Mouse (Mus musculus): ENCODE data around the gene Adm. TPM values are rescaled to one million over a fixed set of nuclear protein-coding genes. Genes with fewer than 3 reads are reported as not detected.

Adm gene
- polyA plus RNA-seq, 1 experiment from 2014 or later: not detected

DNA sequence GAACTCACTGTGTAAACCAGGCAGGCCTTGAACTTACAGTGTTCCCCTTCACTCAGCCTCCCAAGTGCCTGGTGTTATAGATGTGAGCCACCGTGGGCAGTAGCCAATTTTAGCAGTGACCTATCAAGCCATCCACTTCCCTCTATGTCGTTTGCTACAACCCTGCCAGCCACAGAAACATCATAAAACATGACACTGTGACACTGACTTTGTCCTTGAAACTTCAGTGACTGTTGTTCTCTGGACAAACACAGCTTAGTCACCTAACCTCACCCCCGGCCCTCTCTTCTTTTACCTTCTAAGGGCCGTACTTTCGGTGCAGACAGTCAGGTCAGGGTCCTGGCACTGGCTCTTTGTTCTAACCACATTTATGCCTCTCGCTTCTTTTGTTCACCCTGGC lies 28.5 kb downstream of the Adm start:
- ChIA-PET CTCF (interaction anchor here (1.1 to 3.6 kb wide), 2 partner anchors 15 to 71 kb away, joined by 3 to 12 read pairs; no protein-coding TSS in a partner anchor), POLR2A (interaction anchor here (1.6 kb wide), 1 partner anchor 42 kb away, joined by 3 read pairs; no protein-coding TSS in a partner anchor)
- ATAC-seq: no peak
- no peak for TF ChIP-seq CTCF (IDR thresholded peaks at IDR 0.05)
- no peaks in the 10 kb centered on the region for H3K27me3 ChIP-seq
- DNase-seq (ENCODE audit: low read depth, low spot score): no peak
- in situ Hi-C loops (cut with MboI; ENCODE audit: low pct_unique_long_range_greater_than_20kb): no loop called here

GRCm38 (mm10) chr7:110658378-110658928 lies 31.0 kb downstream of the Adm start:
- DNase-seq (ENCODE audit: low read depth, low spot score) (no peak), ATAC-seq (no peak)
- no peaks in the 10 kb centered on the region for H3K27me3 ChIP-seq
- no peak for TF ChIP-seq CTCF (IDR thresholded peaks at IDR 0.05)
- ChIA-PET CTCF (no interaction called here), POLR2A (no interaction called here)
- in situ Hi-C loops (cut with MboI; ENCODE audit: low pct_unique_long_range_greater_than_20kb): no loop called here

- TF ChIP-seq CTCF (IDR thresholded peaks at IDR 0.05): no peak
- in situ Hi-C loops (cut with MboI; ENCODE audit: low pct_unique_long_range_greater_than_20kb): no loop called here
- DNase-seq (ENCODE audit: low read depth, low spot score): no peak
- ATAC-seq: no peak
- CTCF ChIA-PET: no interaction called here
- H3K27me3 ChIP-seq: no peaks in the 10 kb centered on the region
- POLR2A ChIA-PET: no interaction called here
These were observed 39.1 kb downstream of the Adm start for GRCm38 (mm10) chr7:110666537-110666936.

- no peaks in the 10 kb centered on the region for H3K27me3 ChIP-seq
- in situ Hi-C loops (cut with MboI; ENCODE audit: low pct_unique_long_range_greater_than_20kb): no loop called here
- TF ChIP-seq CTCF (IDR thresholded peaks at IDR 0.05): no peak
- no peak for DNase-seq (ENCODE audit: low read depth, low spot score)
- ChIA-PET CTCF (interaction anchor here (2.3 kb wide), 1 partner anchor 10 kb away, joined by 9 read pairs; no protein-coding TSS in a partner anchor), POLR2A (interaction anchor here (0.6 to 0.7 kb wide), 3 partner anchors 9 to 18 kb away, joined by 3 to 4 read pairs (median 3); no protein-coding TSS in a partner anchor)
- no peak for ATAC-seq
These were observed 40.8 kb downstream of the Adm start for GRCm38 (mm10) chr7:110668247-110668646.

GRCm38 (mm10) chr7:110668756-110669155 lies 41.3 kb downstream of the Adm start:
- CTCF ChIA-PET: interaction anchor here (1.5 to 2.3 kb wide), 2 partner anchors 10 to 20 kb away, joined by 4 to 9 read pairs; no protein-coding TSS in a partner anchor
- DNase-seq (ENCODE audit: low read depth, low spot score): no peak
- no peaks in the 10 kb centered on the region for H3K27me3 ChIP-seq
- no peak for TF ChIP-seq CTCF (IDR thresholded peaks at IDR 0.05)
- ATAC-seq: no peak
- POLR2A ChIA-PET: interaction anchor here (0.6 to 0.7 kb wide), 2 partner anchors 14 to 18 kb away, joined by 3 to 4 read pairs; no protein-coding TSS in a partner anchor
- in situ Hi-C loops (cut with MboI; ENCODE audit: low pct_unique_long_range_greater_than_20kb): no loop called here

GRCm38 (mm10) chr7:110671121-110671680 lies 43.7 kb downstream of the Adm start:
- no peaks in the 10 kb centered on the region for H3K27me3 ChIP-seq
- CTCF ChIA-PET: interaction anchor here (1.0 to 3.3 kb wide), 6 partner anchors 10 to 18 kb away, joined by 3 to 12 read pairs (median 3); no protein-coding TSS in a partner anchor
- in situ Hi-C loops (cut with MboI; ENCODE audit: low pct_unique_long_range_greater_than_20kb): no loop called here
- ATAC-seq: peak; percentile 47
- no peak for TF ChIP-seq CTCF (IDR thresholded peaks at IDR 0.05)
- POLR2A ChIA-PET: interaction anchor here (1.4 kb wide), 1 partner anchor 11 kb away, joined by 4 read pairs; no protein-coding TSS in a partner anchor
- no peak for DNase-seq (ENCODE audit: low read depth, low spot score)

Other genes with a start within 250 kb of the Adm start
- gene Sbf2, start 12.7 kb upstream of the Adm start, polyA plus RNA-seq (2021): 41.3 TPM
- gene Ampd3, start 140.5 kb downstream of the Adm start, polyA plus RNA-seq (2021): 59.3 TPM
- 19.7 TPM for gene Rnf141, start 216.8 kb downstream of the Adm start, polyA plus RNA-seq (2021)
- not detected for gene Lyve1, start 235.6 kb downstream of the Adm start, polyA plus RNA-seq (2021)

Measured in Patski (cell line).